Mouse (Mus musculus): ENCODE measurements around the gene Blcap. TPM values are rescaled to one million over a fixed set of nuclear protein-coding genes. Genes with fewer than 3 reads are reported as not detected.
A peak's percentile ranks its signal among the peaks of the same experiment; 100 is the strongest.

Blcap gene
- total RNA-seq, 2 experiments from 2014 or later = 19.2 to 20.7 TPM

DNA sequence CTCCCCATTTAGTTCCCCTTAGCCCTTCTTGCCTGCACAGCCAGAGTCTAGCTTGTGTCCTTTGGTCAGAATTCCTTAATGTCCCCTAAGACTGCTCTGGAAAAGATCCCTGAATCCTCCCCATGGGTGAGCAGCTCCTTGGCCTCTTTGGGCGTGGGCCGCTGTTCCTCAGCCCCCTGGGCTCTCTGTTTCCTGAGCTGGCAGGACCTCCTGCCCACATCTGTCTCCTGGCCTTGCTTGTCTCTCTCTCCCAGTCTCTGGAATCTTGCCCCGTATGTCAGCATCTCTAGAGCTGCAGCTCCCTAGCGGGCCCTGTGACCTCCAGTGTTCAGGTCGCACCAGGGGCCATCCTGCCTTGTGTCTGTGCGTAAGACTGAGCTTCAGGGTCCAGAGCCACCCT is 51.6 kb downstream of the Blcap start:
- peak; percentile 21 for DNase-seq

DNA sequence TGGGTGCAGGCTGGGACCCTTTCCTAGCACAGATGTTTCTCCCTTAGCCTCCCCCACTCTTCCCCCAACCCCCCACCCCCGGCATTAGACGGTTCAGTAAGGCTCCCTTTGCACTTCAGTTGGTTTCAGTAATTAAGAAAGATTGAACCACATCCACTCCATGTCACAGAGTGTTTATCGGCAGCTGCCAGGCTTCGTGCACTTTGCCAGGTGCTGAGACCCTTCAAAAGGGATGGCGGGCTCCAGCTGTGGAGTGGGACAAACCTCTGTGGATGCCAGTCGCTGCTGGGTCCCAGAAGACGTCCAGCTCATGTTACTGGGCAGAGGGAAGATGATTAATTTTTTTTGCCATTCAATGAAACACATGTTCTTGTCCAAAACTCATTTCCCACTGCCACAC is 52.6 kb downstream of the Blcap start:
- DNase-seq = no peak

DNA sequence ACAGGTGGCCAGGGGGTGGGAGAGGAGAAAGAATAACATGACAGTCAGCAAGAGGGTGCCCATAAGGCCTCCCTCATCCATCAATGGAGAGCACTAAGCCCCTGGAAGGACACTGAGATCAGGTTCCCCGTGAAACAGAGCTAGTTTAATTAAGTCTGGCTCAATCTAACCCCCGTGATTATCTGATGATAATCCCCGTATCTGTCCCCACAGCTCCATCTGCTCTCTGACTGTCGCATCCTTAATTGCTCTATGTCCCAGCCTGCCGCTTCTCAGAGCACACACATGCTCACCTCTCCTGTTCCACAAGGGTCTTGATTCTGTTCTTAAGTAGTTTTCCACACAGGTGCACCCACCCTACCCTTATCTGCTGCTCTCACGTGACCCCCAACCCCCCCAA is 53.5 kb downstream of the Blcap start:
- DNase-seq = no peak

DNA sequence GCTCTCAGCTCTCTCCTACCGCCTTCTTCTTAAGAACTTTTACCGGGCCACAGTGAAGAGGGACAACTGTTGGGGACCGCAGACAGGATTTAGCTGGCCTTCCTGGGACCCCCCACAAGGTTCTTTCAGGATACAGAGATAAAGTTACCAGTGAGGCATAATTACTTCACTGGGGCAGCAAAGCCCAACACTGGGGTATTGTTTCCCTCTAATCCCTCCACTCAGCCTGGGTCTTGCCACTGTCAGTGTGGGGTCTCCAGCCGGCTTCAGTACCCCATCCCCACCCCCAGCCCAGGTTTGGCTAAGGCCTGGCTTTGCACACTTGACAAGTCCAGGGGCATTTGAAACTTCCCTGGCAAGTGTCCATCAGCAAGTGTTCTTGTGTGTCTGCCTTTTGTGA is 56.7 kb downstream of the Blcap start:
- no peak for DNase-seq

DNA sequence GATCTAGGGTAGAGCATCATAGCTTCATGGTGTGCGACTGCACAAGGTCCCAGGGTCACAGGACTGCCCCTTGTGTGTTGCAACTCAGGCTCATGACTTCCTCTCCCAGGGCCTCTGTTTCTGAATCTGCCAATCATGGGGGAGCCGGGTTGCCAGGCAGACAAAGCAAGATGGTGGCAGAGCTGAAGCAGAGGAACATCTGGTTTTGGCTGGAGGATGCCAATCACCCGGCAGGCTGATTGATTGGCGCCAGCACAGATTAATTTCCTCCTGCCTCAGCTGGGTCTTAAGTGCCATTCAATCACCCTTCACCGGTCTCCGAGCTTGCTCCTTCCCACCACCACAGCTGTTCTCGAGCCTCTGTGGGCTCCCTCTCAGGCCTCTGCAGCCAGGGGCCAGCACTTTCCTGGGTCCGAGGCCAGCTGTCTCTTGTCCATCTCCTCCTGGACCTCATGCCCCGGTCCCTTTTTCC is 57.3 kb downstream of the Blcap start:
- no peak for DNase-seq

DNA sequence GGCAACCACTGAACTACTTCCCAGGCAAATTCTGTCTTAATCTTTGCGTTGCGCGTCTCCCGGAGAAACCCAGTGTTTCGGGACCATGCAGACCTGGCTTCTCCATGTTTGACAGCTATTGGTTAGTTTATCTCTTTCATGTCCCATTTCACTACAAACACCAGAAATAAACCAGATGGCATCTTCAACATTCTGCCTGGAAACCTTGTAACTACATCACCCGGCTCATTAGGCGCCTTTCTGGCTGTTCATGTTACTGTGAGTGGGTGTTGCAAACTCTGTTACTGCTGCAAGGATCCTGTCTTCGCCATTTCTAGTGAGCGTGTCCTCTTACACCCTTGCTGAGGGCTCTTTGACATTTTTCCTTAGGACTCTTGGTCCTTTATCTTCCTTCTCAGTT is 58.2 kb downstream of the Blcap start:
- no peak for DNase-seq

DNA sequence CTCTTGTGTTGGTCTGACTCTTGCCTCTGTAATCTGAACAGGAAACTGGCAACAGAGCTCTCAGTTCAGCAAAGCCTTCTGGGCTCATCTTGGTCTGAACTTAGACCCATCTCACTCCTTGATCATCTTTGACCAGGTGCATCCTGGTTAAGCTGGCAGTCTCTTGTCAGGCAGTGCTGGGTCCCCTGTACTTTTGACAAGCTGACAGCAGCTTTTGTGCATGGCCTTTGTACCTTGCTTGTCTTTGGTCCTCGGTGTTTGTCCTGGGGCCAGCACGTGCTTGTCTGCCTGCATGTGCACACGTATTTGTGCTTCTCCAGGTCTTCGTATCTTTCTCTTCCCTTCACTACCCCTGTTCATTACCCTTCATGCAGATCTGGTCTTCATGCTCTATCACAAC is 61.0 kb downstream of the Blcap start:
- DNase-seq = no peak

DNA sequence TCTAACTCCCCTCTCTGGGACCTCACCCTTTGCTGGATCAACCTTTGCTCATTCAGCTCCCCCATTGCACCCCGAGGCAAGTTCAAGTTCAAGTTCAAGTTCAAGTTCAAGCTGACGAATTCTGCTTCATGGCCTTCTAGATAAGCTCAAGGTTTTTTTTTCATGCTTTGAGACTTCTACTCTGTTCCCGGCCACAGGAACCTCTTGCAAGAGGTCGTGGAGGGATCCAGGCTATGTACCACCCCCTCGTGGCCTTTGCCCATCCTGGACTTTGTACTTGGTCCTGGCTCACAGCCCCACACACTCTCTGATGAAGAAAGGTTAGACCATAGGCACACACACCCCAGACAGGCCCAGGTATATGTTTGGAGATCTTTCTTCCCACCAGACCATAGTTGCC is 61.9 kb downstream of the Blcap start:
- no peak for DNase-seq

DNA sequence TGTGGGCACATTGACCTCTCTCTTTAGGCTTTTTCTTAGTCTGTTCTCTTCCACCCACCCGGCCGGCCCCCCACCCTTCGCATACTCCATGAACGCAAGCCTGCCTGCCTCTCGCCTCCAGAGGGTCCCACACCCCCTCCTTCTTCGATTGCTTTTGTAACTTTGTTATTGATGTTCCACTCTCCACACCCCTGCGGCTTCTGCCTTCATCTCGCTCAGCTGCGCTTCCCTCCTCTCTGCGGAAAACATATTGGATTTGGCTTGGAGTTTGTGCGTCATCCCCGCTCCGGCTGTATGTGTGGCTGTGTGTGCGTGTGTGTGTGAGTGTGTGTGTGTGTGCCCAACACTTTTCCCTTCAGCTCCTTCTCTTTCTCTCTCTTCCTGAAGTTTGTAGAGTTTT is 64.3 kb downstream of the Blcap start:
- no peak for DNase-seq

Small RNAs within 50 kb of the gene (microRNA-seq; reads per million reads assigned to microRNA genes)
- 0 to 0.26 reads per million in 2 experiments for gene Gm23134 (ENCODE audit: borderline replicate concordance in 2 of 2)

Other genes starting within 250 kb of the Blcap start
- gene Ghrh, start 223.8 kb downstream of the Blcap start, total RNA-seq (2021) = not detected
- 10 to 100 TPM; 12.5 to 15.7 TPM for gene Manbal, start 203.7 kb downstream of the Blcap start, total RNA-seq (2021)
- gene Src, start 152.8 kb downstream of the Blcap start, total RNA-seq (2021) = 1 to 10 TPM; 3.1 to 3.6 TPM
- gene Nnat, start 11.2 kb downstream of the Blcap start, total RNA-seq (2021) = 10 to 100 TPM in 1 of 2 experiments, 1 to 10 TPM in 1; 1.3 to 49.1 TPM
- gene Ctnnbl1, start 166.1 kb upstream of the Blcap start, total RNA-seq (2021) = 1 to 10 TPM; 6.7 to 7.3 TPM

All from gastrocnemius, postnatal 25 days (tissue).